Mouse (Mus musculus): ENCODE measurements around the gene Dctd.

GRCm38 (mm10) chr8:48133321-48133720, 34.4 kb downstream of the Dctd start:
- TF ChIP-seq CTCF (conservative IDR thresholded peaks at IDR 0.05; ENCODE audit: low read length) = no peak
- no peak for TF ChIP-seq POU5F1 (IDR thresholded peaks at IDR 0.05; ENCODE audit: borderline replicate concordance, low read length)
- TF ChIP-seq NANOG (IDR thresholded peaks at IDR 0.05; ENCODE audit: borderline replicate concordance, low read length) = no peak
